Mouse (Mus musculus) stomach, embryonic 14.5 days (tissue): ENCODE measurements around the gene Clec12b. TPM values are rescaled to one million over a fixed set of nuclear protein-coding genes. Genes with fewer than 3 reads are reported as not detected.
A peak's percentile ranks its signal among the peaks of the same experiment; 100 is the strongest.
"Not testable (repeated sequence)": the region's sequence is repeated elsewhere in the genome, so short reads cannot be mapped to it uniquely, and the experiment has no call there.

Source experiments
- ATAC-seq: fragments of 200-750 bp; cut with Nextera tagmentation; 2 replicates; pipeline ENCODE4 v1.8.0; 2017; ENCODE audit warnings: low read depth, moderate TSS enrichment; ENCODE audit not compliant: insufficient number of reproducible peaks, insufficient read depth, low FRiP score
- H3K27ac ChIP-seq: fragments of 300-500 bp; sonication (generic); 2 replicates; pipeline ENCODE4 v1.5.1; 2014; ENCODE audit warnings: mild to moderate bottlenecking, low read length, moderate library complexity, mixed read lengths
- H3K27me3 ChIP-seq: fragments of 300-500 bp; sonication (generic); 2 replicates; pipeline ENCODE4 v1.6.1; 2014; ENCODE audit warnings: low read length, control low read depth, mixed read lengths; ENCODE audit not compliant: control insufficient read depth, insufficient read depth
- H3K36me3 ChIP-seq: fragments of 300-500 bp; sonication (generic); 2 replicates; pipeline ENCODE4 v1.6.1; 2014; ENCODE audit warnings: mild to moderate bottlenecking, control low read depth, low read length, moderate library complexity, mixed read lengths; ENCODE audit not compliant: control insufficient read depth, insufficient read depth
- H3K4me1 ChIP-seq: fragments of 300-500 bp; sonication (generic); 2 replicates; pipeline ENCODE4 v1.6.1; 2014; ENCODE audit warnings: low read length, control low read depth, mixed read lengths; ENCODE audit not compliant: control insufficient read depth, insufficient read depth
- H3K4me2 ChIP-seq: fragments of 300-500 bp; sonication (generic); replicated peaks from 2 replicates; pipeline ENCODE4 v1.6.1; 2014; ENCODE audit warnings: low read depth, low read length, control low read depth
- H3K4me3 ChIP-seq: fragments of 300-500 bp; sonication (generic); 2 replicates; pipeline ENCODE4 v1.5.1; 2014; ENCODE audit warnings: low read depth, low read length, control low read depth
- H3K9ac ChIP-seq: fragments of 300-500 bp; sonication (generic); replicated peaks from 2 replicates; pipeline ENCODE4 v1.6.1; 2014; ENCODE audit warnings: low read depth, mild to moderate bottlenecking, control low read depth, low read length, moderate library complexity, mixed read lengths
- H3K9me3 ChIP-seq: fragments of 300-500 bp; sonication (generic); 2 replicates; pipeline ENCODE4 v1.6.1; 2016; ENCODE audit warnings: low read depth, low read length, control low read depth; ENCODE audit not compliant: control insufficient read depth
- WGBS: fragments of 180-500 bp; shearing (Covaris S2); extraction: QIAGEN DNeasy Blood & Tissue Kit; methylation state at CpG from one replicate; pipeline ENCODE4 v1.1.7; 2014; 5-methylcytosine and 5-hydroxymethylcytosine counted together
- polyA plus RNA-seq: library from polyadenylated mRNA; unstranded; fragments of >200 nt; fragmentation: Nextera tagmentation; extraction: Ambion mirVana; gene quantifications from 2 replicates; pipeline ENCODE4 v1.2.1, GENCODE M21; 2014

Clec12b gene
- polyA plus RNA-seq, 1 experiment from 2014 or later = not detected

- no peak for ATAC-seq
- H3K36me3 ChIP-seq = no peaks in the 10 kb centered on the region
- H3K27me3 ChIP-seq = no peaks in the 10 kb centered on the region
- H3K9me3 ChIP-seq = no peaks in the 10 kb centered on the region
- H3K4me3 ChIP-seq = no peak overlapping the region
- 33% methylated on average over 1 of the region's 1 CpGs for WGBS
- no peak overlapping the region for H3K27ac ChIP-seq
- no peaks in the 10 kb centered on the region for H3K4me1 ChIP-seq
- H3K4me2 ChIP-seq = no peak overlapping the region
- H3K9ac ChIP-seq = no peak overlapping the region
These were observed 21.7 kb downstream of the Clec12b start for GRCm38 (mm10) chr6:129363942-129364341.

DNA sequence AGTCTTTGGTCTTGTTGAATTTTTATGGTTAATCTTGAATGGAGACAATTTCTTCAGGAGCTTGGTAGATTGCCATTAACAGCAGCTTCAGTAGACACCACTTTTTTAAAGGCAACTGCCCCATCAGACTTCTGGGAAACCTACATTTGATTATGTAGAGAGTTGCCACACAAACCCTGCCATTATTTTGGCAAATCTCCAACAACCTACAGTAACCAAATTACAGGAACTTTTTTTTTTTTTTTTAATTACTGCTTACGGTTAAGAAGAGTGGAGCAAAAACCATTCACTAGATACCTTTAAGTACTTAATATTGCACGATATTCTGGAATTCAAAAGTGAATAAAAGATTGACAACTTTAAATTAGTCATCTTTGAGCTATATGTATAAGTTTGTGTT lies 26.2 kb downstream of the Clec12b start:
- Histone ChIP-seq H3K4me3 (no peak overlapping the region), H3K36me3 (no peaks in the 10 kb centered on the region), H3K27ac (no peak overlapping the region), H3K4me1 (no peaks in the 10 kb centered on the region), H3K4me2 (no peak overlapping the region), H3K9ac (no peak overlapping the region), H3K9me3 (no peaks in the 10 kb centered on the region), H3K27me3 (no peaks in the 10 kb centered on the region)
- no peak for ATAC-seq
- WGBS = 86% methylated on average over 2 of the region's 2 CpGs

DNA sequence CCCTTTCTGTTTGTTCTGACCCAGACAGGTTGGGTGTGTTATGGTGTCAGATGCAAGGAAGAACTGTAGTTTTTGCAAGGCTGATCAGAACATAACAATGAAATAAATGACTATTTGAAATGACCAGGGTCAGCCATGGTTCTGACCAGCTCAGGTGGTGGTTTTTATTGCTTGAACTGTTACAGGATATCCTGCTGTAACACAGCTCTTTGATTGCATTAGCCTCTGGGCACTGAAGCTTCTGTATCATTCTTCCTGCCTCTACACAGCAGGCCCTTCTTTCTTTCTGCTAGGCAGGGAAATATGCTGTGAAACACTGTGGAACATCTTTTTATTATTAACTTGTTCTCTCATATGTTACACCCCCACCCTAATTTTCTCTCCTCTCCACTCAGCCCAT lies 29.2 kb downstream of the Clec12b start:
- Histone ChIP-seq H3K36me3 (no peaks in the 10 kb centered on the region), H3K4me2 (no peak overlapping the region), H3K27me3 (no peaks in the 10 kb centered on the region), H3K27ac (no peak overlapping the region), H3K9ac (no peak overlapping the region), H3K9me3 (no peaks in the 10 kb centered on the region), H3K4me1 (no peaks in the 10 kb centered on the region), H3K4me3 (no peak overlapping the region)
- ATAC-seq = no peak

- no peak overlapping the region for H3K4me3 ChIP-seq
- WGBS = 95% methylated on average over 2 of the region's 2 CpGs
- H3K4me1 ChIP-seq = no peaks in the 10 kb centered on the region
- H3K4me2 ChIP-seq = no peak overlapping the region
- no peaks in the 10 kb centered on the region for H3K9me3 ChIP-seq
- no peak for ATAC-seq
- H3K27ac ChIP-seq = no peak overlapping the region
- no peaks in the 10 kb centered on the region for H3K36me3 ChIP-seq
- no peaks in the 10 kb centered on the region for H3K27me3 ChIP-seq
- no peak overlapping the region for H3K9ac ChIP-seq
These were observed 29.9 kb downstream of the Clec12b start for GRCm38 (mm10) chr6:129355774-129356173.

GRCm38 (mm10) chr6:129351091-129351490 lies 34.6 kb downstream of the Clec12b start:
- Histone ChIP-seq H3K36me3 (no peaks in the 10 kb centered on the region), H3K27ac (no peak overlapping the region), H3K4me1 (no peaks in the 10 kb centered on the region), H3K27me3 (no peaks in the 10 kb centered on the region), H3K4me3 (no peak overlapping the region), H3K4me2 (no peak overlapping the region), H3K9me3 (no peaks in the 10 kb centered on the region), H3K9ac (no peak overlapping the region)
- ATAC-seq = no peak
- WGBS = 81% methylated on average over 3 of the region's 3 CpGs

GRCm38 (mm10) chr6:129349524-129350352 lies 35.9 kb downstream of the Clec12b start:
- WGBS = 52% methylated on average over 4 of the region's 4 CpGs
- H3K9ac ChIP-seq = no peak overlapping the region
- ATAC-seq = peak; percentile 58; the same call in 1 of the 2 replicates
- H3K9me3 ChIP-seq = no peaks in the 10 kb centered on the region
- H3K4me2 ChIP-seq = no peak overlapping the region
- no peaks in the 10 kb centered on the region for H3K27me3 ChIP-seq
- H3K36me3 ChIP-seq = no peaks in the 10 kb centered on the region
- H3K27ac ChIP-seq = peak overlapping the region; percentile 3; the same call in 1 of the 2 replicates
- H3K4me1 ChIP-seq = no peaks in the 10 kb centered on the region
- no peak overlapping the region for H3K4me3 ChIP-seq

DNA sequence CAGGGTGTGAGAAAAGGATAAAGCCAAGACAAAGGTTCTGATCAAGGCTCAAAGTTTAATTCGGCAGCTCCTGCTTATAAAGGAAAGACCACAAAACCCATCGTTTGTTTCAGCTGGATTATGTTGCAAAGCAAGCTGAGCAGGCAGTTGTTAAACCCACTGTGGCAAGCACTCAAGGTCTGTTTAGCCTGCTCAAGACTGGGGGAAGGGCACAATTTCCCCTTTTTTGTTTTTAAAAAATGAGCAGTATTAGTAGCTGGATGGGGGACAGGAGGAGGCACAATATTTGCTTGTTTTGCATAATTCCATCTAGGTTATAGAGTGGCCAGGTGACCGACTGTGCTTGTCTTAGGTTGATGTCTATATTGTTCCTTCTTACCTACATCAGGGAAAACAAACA lies 41.3 kb downstream of the Clec12b start:
- no peaks in the 10 kb centered on the region for H3K9me3 ChIP-seq
- no peak overlapping the region for H3K9ac ChIP-seq
- no peak overlapping the region for H3K4me3 ChIP-seq
- ATAC-seq = no peak
- no peak overlapping the region for H3K4me2 ChIP-seq
- WGBS = 73% methylated on average over 3 of the region's 3 CpGs
- no peaks in the 10 kb centered on the region for H3K27me3 ChIP-seq
- H3K36me3 ChIP-seq = no peaks in the 10 kb centered on the region
- no peaks in the 10 kb centered on the region for H3K4me1 ChIP-seq
- H3K27ac ChIP-seq = no peak overlapping the region

GRCm38 (mm10) chr6:129342391-129342790 lies 43.3 kb downstream of the Clec12b start, which contains the start of gene Clec12a:
Gene Clec12a, plus strand, starts transcription at chr6:129342691.
- H3K27ac ChIP-seq, H3K4me2 ChIP-seq, H3K4me1 ChIP-seq, H3K27me3 ChIP-seq, ATAC-seq, H3K9ac ChIP-seq, H3K36me3 ChIP-seq, H3K4me3 ChIP-seq, H3K9me3 ChIP-seq: not testable (repeated sequence)
- WGBS = 72% methylated on average over 4 of the region's 4 CpGs

DNA sequence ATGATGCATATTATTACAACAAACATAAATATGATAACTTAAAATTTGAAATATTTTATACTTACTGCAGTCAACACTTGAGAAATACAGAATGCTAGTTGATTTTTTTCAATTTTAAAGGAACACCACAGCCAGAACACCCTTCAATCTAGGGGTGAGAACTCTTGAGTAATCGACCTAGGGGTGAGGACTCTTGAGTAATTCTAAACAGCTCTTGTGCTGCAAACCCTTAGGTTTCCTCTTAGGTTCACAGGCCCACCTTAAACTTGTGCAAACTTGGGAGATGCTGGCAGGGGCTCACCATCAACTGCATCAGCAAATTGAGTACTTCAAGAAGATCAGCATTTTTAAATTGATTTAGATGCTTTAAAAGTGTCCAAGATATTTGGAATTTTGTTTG lies 47.9 kb downstream of the Clec12b start:
- Histone ChIP-seq H3K4me2 (no peak overlapping the region), H3K9ac (no peak overlapping the region), H3K4me1 (no peaks in the 10 kb centered on the region), H3K9me3 (no peaks in the 10 kb centered on the region), H3K27ac (no peak overlapping the region), H3K4me3 (no peak overlapping the region), H3K27me3 (no peaks in the 10 kb centered on the region), H3K36me3 (no peaks in the 10 kb centered on the region)
- 67% methylated on average over 1 of the region's 1 CpGs for WGBS
- ATAC-seq = no peak
